Mouse (Mus musculus): ENCODE results near the gene Tepsin.

Gene Tepsin

DNA sequence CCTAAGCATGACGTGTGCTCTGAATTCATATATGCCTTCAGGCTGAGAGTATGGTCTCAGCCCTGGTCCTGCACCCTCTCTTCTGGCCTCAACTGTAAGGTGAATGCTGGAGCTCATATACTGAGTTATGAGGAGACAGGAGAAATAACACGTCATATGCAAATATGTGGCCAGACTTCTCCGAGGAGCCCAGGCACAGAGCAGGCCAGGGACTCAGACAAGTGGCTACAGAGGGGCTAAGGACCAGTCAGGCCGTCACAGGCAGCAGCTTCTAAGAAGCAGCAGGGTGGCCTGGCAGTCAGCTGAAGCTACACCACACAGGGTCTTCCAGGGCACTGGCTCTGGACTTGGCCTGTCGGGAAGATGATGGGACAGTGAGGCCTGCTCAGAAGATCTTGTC, 35.2 kb downstream of the Tepsin start:
- DNase-seq, result no peak

DNA sequence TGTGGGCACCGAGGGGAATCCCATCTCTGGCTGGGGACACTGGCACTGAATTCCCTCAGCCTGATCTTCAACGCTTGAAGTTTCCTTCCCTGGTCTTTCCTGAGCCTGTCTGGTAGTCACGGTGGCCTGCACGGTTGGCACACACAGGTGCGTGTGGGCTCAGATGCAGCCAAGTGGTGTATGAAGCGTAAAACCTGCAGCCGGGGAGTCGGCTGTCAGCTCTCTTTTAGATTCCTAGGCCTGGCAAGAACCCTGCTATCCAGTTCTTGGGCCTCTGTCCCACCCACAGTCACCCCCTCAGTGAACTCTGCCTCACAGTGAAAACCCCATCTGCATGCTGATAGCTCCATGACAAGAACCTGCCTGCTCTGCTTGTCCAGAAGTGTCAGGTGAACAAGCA, 37.9 kb downstream of the Tepsin start:
- DNase-seq, result no peak

GRCm38 (mm10) chr11:120055953-120056732, 42.4 kb downstream of the Tepsin start:
- DNase-seq, result peak; percentile 71

GRCm38 (mm10) chr11:120053846-120054245, 44.7 kb downstream of the Tepsin start:
- DNase-seq, result no peak

- no peak for DNase-seq
Measured at GRCm38 (mm10) chr11:120052274-120052673, 46.3 kb downstream of the Tepsin start.

DNA sequence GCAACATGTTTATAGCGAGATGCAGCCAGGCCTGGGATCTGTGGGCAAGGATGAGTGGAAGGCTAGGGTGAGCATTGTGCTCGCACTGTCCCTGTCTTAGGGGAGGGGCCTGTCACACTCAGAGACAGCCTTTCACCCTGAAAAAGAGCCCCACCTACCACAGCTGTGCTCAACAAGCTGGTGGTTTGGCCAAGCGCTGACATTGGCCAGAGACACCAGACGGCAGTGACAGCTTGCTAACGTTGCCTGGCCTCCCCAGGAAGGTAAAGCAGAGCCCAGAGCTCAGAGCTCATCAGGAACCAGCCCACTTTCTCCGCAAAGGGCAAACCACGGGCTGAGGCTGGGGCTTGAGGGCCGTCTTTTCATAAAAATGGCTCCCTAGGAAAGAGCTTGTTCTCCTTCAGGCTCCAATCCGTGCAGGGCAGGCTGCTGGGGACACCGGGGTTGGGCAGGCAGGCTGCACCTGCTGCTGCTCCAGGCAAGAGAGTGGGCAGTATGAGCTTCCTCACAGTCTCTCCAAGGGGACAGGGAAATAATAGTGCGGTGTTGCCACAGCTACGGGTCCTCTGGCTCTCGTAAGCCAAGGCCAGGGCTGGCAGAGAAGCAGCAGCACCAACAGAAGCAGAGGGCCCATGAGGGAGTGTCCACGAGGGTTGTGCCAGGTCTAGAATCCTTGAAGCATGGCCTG, 47.3 kb downstream of the Tepsin start:
- DNase-seq, result no peak

DNA sequence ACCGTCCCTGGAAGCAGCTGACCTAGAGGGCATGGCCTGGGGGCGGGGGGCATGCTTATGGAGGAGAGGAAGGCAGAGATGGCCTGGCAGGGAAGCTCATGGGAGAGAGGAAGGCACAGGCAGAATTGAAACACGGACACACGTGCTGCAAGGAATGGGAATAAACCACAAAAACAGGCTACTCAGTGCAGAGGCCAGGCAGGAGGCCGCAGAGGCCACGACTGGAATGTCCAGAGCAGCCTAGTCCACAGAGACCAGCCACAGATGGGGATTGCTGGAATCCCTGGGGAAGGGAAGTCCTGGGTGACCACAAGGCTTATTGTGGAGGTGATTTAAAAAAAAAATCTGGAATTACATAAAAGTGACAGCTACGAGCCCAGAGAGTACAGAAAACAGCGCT, 49.5 kb downstream of the Tepsin start:
- DNase-seq, result no peak

DNA sequence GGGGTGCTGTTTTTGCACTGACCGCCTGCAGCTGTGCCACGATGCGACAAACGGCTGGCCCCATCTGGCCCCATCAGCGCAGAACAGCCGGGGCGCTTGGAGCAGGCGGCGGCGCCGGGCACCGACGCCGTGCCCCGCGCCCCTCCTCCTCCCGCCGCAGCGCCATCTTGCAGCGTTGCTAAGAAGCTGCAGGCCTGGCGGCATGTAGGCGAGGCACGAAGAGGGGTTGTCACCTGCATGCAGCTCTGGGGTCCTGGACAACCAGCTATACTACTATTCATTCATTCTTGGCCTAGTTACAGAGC, 50.3 kb downstream of the Tepsin start:
- no peak for DNase-seq

GRCm38 (mm10) chr11:120047531-120048251, 50.8 kb downstream of the Tepsin start:
- no peak for DNase-seq

DNA sequence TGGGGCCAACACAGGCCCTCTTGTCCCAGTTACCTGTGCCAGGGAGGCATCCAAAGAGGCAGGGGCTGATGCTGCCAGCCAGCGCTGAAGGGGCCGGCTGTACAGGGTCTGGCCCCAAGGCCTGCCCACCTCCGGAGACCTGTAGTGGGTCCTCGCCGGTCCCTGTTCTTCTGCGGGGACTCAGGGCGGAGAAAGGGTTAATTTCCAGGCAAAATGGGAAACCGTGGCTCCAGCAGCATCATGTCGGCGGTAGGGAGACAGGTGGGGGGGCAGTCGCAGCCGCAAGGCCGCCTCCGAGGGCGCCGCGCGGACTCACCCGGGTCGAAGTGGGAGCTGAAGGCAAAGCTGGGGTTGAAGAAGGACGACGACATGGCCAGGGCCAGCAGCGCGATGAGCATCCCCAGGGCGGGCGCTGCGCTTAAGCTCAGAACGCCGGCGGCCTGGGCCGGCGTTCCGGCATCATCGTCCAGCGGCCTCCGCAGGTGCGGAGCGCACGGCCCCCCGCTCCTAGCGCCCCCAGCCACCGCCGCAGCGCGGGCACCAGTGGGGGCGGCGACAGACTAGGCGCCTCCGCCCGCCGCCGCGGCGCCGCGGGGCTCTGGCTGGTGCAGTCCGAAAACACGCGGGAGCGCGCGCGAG, 51.9 kb downstream of the Tepsin start, which contains the start of gene Aatk:
TSS of gene Aatk (minus strand) at position 615 of the 639 bp plus-strand sequence.
- no peak for DNase-seq

GRCm38 (mm10) chr11:120045839-120046552, 52.5 kb downstream of the Tepsin start:
- no peak for DNase-seq

GRCm38 (mm10) chr11:120045341-120045740, 53.2 kb downstream of the Tepsin start:
- no peak for DNase-seq

- no peak for DNase-seq
Measured at GRCm38 (mm10) chr11:120042141-120042838, 56.2 kb downstream of the Tepsin start.

DNA sequence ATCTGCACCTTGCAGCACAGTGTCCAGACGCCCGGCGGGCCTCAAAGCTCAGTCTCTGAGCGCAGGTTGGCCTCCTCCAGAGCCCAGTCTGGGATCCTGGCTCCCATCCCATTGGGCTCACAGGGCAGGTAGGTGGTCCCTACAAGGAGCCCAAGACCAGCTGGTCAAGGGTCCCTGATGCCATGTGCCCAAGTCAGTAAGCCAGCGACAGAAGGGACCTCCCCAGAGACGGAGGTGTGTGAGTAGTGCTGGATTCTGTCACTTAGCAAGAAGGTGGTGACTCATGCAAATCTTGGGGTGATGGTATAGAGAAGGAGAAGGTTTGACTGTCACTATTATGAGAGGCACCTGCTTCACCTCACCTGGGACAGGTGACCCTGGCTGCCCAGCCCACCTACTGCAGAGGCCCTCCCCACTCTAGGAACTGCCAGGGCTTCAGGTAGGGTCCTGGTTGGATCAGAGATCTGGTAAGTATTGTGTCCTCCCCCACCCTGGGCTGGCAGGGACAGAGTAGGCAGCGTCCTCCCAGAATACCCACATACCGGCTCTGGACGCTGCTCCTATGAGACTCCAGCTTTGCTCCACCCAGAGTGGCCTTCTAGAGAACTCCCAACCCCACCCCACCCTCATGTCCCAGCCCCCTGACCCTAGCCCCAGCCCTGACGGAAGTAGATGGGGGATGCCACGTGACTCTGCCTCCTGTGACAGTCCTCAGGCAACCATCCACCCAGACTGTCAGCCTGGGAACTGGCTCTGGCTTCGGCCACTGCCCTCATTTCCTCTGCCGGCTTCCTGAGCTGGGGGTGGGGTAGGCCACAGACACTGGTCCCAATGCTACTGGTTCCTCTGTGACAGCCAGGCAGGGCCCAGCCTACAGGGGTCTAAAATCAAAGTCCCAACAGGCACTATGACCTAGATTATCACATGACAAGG, 57.1 kb downstream of the Tepsin start:
- no peak for DNase-seq
